Mouse (Mus musculus): ENCODE measurements at regions not wholly inside any gene's neighbourhood (a gene's known extent, or its start where the extent isn't known, plus 50 kb on each side); places are given as distances from the start of the nearest gene placed in this dataset.
A peak's percentile ranks its signal among the peaks of the same experiment; 100 is the strongest.

DNA sequence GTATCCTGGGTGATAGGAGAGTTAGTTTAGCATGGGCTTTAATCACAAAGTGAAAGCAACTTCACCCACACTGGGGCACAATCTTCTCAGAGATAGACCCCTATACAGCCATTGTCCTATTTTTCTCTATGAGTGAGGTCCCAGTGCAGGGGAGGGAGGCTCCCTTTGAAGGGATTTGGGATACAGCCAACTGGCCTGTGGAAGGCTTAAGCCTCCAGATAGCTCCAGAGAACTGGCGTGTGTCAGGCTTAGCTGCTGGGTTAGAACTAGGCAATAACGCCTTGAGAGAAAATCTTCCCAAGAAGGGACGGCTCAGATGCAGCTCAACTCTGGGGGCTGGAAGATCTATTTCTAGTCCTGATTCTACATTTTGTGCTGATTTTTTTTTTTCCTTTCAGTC lies 397.4 kb upstream of the Zdhhc25 start:
- no peak for DNase-seq (ENCODE audit: extremely low spot score)

DNA sequence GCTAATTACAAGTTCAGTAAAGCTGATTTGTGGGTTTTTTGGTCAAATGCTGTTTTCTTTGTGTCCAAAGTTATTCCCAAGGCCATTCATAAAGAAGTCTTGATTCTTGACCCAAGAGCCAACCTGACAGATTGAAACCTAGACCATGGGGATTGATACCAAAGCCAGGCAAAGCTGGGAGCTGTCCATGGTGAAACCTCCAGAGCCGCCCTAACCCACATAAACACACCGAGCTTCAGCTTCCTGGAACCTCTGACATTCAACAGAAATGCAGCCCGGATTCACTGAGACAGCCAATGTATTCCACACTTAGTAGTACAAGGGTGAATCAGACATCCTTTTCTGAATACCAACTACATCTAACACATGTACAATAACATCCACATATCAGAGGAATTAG lies 386.7 kb upstream of the Zdhhc25 start:
- DNase-seq (ENCODE audit: extremely low spot score): peak; percentile 4

DNA sequence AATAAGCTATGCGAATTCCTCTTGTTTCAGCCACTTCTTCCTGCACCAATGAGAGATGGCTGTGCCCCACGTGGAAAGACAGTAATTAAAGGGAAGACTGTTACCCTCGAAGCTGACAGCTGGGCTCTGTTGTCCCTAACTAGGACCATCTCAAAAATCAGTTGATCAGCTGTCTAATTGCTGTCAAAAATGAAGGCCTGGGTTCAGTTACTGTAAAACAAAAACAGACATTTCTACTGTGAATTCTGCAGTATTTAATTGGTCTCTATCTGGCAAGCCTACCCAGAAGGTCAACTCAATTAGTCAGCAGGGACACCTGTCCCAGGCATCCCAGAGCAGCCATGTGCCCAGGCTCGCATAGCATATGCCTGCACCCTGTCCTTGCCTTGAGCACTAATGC lies 385.8 kb upstream of the Zdhhc25 start:
- no peak for DNase-seq (ENCODE audit: extremely low spot score)

DNA sequence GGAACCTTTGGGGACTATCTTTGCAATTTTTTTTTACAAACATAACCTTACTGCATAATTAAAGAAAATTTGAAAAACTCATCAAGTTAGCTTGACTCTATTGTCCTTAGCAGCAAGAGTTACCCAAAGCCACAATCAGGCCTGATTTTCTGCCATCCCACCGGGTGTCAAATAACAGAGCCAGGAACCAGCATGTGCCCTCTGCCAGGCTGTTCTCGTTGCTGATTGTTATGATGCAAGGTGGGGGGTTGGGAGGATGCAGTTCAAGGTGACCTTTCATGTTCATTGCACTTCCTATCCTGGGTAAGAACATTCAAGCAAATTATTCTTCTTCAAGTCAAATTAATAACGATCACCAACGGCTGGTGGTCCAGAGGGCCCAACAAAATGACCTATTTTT lies 370.6 kb upstream of the Zdhhc25 start:
- DNase-seq (ENCODE audit: extremely low spot score): no peak

DNA sequence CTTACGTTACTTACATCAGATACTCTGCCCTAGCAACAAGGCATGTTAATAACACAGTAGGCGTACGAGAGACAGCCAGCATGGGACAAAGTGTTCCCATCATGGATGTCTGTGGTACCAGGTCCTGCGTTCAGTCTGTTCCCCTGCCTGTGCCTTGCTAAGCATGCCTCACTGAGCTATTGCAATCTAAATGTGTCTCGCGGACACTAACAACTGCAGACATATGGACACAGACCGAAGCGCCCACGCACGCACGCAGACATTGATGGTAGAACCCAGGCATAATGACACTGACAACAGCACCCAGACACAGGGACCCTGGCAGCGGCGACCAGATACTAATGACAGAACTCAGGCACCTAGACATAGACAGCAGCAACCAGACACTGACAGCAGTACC lies 355.5 kb upstream of the Zdhhc25 start:
- no peak for DNase-seq (ENCODE audit: extremely low spot score)

DNA sequence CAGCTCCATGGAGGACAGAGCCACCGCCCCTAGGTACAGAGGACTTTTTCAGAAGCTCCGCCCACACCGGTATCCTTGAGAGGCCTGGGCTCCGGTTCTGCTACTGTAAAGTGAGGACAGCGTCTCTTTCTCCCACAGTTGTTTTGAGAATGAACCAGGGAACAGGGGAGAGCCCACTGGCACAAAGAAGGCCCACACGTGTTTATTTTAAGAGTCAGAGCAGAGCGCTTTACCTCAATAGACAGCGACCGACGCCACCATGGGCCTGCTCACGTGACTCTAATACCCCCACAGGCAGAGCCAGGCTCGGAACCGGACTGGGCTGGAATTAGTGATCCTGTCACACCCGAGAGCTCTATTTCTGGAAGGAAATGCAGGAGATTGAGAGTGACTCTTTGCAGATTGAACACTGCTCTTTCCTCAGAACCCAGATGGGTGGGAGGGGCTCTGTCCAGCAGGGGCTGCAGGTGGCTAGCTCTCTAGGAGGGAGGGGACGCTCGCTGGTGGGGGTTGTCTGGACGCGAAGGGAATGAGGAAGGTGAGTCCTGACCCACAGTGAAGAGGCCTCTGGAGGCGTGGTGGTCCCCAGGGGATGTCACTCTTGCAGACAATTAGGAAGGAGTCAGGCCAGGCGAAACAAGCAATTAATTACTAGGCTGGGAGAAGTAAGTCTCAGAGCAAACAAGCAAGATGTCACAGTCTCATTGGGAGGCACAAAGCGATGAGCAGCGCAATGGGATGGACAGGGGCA lies 354.4 kb upstream of the Zdhhc25 start:
- no peak for DNase-seq (ENCODE audit: extremely low spot score)

DNA sequence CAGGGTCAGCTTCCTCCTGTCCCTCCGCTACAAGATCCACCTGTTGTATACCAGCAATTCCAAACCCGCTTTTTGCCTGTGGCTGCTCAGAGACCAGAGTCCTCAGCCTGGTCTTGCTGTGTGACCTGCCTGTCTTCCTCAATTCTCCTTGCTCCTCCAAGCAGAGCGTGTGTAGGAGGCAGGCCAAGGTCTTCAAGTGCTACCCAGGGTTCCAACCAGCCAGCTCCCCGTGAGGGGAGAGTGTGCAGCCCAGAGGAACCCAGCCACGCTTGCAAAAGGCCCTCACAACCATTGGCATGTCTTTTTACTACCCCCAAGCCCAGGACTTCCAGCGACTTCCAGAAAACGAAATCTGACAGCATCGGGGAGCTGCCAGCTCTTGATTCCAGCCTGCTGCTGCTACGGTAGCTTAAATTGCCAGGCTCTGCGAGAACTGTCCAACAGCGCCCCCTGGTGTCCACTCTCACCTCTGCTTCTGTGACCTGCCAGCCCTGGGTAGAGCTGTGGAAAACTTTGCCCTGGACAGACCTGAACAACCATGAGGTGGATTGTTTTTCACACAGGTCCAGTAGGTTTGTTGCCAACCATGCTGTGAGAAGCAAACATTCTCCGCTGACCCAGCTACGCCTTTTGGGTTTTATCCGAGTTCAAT lies 352.0 kb upstream of the Zdhhc25 start:
- peak; percentile 80 for DNase-seq (ENCODE audit: extremely low spot score)

DNA sequence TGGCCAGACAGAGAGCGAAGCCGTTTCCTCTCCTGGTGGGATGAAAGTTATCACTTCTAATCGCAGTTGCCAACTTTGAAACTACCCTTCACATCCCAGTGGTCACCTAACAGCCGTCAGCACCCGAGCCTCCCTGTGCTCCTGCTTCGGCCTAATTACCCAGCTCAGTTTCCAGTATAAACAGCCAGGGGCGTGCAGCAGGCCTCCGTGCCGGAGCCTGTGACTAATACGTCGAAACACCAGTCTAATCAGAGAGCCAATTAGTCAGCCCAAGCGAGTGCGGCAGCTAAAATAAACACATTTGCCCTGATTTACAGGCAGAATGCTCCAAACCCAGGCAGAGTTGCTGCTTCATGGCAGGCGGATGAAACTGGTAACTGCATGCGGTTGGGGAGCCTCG lies 312.1 kb upstream of the Zdhhc25 start:
- peak; percentile 15 for DNase-seq (ENCODE audit: extremely low spot score)

DNA sequence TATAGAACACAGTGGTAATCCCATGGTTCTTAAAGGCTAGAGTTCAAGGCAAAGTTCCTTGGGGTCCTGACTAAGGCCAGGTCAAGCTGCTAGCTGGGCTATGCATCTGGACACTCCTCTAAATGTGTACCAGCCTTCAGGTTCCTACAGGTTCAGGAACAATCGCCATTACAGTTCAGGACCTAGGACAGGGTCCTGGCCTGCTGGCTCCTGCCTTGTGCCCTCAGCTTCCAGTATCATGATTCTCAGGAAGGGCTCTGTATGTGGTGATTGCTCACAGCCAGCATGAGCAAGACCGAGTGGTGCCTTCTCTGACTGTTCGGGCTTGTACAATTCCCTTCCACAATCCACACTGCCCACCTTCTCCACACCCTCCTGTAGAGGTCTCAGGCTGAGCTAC lies 311.4 kb upstream of the Zdhhc25 start:
- peak; percentile 37 for DNase-seq (ENCODE audit: extremely low spot score)

DNA sequence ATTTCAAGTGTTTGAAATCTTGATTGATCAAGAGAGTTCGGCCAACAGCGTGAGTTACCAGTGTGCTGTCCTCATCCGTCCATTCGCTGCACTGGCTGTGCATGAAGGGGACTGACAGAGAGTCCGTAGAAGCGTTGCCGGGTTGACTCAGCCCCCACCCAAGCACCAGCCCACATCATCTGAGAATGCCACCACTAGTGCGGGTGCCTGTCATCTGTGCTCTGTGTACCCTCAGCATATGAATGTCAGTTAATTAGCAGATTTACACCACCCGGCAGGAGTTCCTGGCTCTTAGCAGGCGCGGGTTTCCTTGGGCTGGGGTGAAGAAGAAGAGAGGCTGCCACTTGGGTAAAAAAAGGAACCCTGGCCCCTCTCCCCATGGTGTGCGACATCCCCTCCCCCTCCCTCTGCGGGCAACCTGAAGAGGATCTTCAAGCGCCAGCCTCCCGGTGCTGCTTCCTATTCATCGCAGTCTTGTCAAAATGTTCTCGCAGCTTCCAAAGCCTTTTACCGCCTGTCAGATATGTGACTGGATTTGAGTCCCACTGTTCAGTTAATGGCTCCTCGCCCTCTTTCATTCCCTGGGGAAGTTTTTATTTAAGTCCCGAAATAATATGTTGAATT lies 309.2 kb upstream of the Zdhhc25 start:
- DNase-seq (ENCODE audit: extremely low spot score): no peak

DNA sequence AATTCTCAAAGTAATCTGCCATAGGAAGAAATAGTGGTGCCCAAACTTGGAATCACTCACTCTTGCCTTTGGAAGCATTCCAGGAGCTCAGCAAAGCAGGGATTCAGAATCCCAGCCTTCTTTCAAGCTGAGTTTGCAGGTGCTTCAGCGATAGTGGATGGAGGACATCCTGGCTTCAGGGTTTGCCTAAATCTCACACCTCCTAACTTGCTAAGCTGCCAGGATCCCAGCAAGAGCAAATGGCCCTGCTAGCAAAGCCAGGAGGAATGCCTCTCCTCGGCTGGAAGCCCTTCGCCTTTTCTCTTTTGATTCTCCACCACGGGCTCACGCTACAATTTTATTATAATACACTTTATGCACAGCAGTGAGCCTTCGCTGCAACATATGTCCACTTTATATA lies 301.0 kb upstream of the Zdhhc25 start:
- no peak for DNase-seq (ENCODE audit: extremely low spot score)

DNA sequence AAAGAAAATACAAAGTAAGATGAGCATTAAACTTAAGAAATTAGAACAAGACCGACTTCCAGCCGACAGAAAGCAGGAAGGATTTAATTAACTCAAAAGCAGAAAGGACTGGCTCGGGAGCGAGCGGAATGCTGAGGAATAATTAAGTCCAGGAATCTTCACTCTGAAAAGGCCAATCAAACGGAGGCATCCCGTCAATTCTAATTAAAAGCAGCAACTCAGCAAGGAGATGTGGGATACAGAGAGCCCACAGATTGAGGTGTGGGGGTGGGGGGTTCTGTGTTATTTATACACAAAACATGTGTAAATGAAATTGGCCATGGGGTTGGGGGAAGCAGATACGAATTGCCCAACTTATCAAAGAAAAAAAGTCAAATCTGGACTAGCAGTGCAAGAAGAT lies 288.9 kb upstream of the Zdhhc25 start:
- no peak for DNase-seq (ENCODE audit: extremely low spot score)

DNA sequence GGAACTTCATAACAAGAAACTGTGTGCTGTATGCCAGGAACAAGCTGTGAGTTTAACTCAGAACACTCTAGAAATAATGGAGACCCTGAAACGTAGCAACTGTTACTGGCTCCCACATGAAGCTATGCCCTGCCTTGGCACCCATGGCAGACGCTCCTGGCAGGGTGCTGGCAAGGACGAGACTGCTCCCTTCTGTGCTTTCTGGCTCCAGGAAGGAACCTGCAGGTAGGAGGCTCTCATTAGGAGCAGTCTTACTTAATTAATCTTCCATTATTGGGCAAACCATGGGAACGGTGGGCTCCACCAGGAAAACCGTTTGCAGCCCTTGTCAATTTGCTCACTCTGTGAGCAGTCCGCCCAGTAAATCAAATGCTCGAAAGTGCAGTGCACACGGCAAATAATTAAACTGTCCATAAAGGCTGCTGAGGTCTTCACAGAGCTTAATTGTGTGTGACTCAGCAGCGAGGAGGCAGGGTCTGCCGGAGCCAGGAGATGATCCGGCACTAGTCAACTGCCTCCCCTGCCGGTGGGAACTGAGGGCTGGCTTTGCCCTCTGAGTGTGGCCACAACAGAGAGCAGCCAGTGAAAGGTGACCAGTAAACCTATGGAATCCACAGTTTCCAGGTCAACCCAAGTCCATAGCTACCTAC lies 285.2 kb upstream of the Zdhhc25 start:
- DNase-seq (ENCODE audit: extremely low spot score): no peak

DNA sequence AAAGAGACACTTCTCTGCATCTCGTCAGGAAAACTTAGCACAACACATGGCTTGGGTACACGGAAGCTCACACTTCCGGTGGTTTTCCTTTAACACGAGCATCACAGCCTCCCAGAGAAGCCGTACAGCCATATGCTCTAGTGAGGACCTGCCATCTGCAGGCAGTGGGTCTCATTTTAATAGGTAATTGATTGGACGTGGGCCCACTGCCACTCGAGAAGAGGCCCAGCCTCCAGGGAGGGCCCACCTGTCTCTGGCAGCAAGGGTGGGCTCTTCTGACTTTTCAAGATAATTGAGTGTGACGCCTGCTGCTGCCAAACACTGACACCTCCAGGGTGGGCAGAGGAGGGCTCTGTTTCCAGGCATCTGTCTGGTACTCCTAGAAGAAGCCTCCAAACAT lies 282.1 kb upstream of the Zdhhc25 start:
- no peak for DNase-seq (ENCODE audit: extremely low spot score)

DNA sequence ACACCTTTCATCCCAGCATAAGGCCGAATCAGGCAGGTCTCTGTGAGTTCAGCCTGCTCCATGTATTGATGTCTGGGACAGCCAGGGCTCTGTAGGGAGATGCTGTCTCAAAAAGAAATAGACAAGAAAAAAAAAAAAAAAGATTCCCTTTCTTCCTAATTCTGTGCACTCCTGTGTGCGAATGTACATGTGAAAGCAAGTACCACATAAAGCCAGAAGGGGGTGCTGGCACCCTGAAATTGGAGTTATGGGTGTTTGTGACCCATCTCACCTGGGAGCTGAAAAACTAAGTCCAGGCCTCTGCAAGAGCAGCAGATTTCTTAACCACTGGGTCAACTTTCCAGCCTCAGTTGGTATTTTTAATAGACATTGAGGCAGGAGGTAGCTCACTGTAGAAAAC lies 280.6 kb upstream of the Zdhhc25 start:
- DNase-seq (ENCODE audit: extremely low spot score): no peak

DNA sequence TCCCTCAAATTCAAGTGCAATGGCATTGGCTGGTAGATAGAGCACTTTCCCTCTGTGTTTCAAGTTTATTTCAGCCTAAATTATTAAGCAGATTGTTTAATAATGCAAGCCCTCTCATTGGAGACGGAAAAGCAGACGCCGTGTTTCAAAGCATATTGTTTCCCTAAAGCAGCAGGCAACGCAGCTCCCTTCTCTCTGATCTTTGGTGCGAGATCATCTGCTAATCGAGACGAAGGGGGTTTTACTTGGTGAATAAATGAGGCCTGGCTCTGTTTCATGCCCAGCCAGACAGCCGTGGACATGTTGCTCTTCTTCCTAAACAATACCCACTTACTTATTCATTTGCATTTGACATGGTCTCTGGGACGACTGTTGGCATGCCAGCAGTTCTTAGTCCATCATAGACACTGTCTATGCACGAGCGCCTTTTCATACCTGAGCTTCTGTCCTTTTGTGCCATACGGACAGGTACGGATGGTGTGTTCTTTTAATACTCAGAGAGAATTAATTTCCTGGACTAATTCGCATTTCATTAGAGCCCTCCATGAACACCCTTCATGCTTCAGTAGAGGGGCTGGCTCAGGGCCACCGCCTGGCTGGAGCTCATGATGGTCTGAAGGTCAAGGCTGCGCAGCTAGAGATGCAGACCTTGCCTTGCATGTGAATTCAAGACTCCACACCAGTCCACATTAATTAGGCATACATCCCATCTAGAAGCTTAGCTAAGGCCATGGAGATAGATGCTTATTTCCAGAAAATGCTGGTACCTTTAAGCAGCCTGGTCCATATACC lies 276.3 kb upstream of the Zdhhc25 start:
- DNase-seq (ENCODE audit: extremely low spot score): no peak

DNA sequence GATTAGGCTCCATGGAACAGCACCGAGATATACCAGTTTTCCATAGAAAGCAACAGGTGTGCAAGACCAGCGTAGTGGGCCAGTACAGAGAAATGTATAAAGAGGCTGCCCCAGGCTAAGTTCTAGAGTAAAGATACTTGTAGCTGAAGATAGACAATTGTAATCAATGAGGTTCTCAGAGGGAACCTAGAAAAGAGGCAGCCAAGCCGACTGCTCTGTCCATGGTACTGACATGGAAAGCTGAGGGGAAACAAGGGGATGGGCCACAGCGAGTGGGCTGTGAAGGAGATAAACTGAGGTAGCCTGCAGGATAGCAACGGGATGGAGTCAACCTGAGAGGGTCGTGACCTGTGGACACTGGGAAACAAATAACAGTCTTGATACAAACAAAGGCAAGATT lies 275.0 kb upstream of the Zdhhc25 start:
- DNase-seq (ENCODE audit: extremely low spot score): peak; percentile 25

DNA sequence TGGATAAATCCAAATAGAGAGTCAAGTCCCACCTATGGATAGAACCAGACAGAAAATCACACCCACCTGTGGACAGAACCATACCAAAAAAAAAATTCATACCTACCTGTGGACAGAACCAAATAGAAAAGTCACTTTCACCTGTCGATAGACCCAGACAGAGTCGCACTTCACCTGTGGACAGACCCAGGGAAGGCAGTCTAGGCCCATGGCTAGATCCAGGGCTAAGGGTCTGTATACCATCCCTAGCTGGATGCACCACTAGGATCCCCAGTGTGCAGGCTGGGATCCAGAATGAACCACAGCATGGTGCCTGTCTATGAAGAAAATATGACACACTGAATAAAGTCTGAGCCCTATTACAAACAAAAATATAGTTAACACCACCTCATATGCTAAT lies 246.9 kb upstream of the Zdhhc25 start:
- no peak for DNase-seq (ENCODE audit: extremely low spot score)

DNA sequence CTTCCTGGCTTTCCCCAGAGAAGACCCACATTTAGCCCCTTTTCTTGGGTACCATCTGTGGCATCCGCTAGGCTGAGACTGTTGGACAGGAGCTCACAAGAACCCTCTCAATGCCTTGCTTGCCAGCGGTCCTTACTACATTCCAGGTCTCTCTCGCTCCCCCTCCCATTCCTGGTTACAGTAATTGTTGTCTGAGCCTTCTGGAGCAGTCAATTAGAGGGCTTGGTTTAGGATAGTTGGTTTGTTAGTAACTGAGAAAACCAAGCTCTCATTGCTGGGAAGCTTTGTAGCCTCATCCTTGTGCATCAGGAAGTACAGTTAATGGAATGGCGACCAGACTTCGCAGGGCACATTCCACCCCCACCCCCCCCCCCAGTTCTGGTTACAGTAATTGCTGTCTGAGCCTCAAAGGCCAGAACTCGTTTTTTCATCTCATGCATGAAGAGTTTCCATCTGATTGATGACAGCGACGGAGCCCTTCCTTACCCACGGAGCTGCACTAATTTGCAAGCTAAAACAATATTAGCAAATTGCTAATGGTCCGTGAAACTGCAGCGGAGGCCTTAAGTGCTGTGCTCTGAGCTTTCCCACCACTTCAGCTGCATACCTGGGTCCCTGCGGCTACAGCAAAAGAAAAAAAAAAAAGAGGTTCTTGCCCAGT lies 239.6 kb upstream of the Zdhhc25 start:
- no peak for DNase-seq (ENCODE audit: extremely low spot score)

DNA sequence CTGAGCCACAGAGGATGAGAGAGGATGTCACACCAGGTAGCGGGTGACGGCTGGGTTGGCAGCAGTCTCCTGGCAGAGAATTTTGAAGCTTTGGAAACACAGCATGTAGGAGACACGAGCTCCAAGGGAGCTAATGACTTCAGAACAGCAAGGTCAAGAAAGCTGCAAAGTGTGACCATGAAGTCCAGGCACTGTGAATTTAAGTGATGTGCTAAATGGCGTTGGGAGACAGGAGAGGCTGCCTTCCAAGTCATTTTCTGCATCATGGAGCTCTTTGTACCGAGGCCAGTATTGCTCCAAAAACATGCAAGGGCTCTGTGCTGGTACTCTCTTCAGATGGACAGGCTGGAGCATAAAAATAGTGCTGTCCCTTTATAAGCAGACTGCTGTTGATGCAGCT lies 238.8 kb upstream of the Zdhhc25 start:
- DNase-seq (ENCODE audit: extremely low spot score): no peak

DNA sequence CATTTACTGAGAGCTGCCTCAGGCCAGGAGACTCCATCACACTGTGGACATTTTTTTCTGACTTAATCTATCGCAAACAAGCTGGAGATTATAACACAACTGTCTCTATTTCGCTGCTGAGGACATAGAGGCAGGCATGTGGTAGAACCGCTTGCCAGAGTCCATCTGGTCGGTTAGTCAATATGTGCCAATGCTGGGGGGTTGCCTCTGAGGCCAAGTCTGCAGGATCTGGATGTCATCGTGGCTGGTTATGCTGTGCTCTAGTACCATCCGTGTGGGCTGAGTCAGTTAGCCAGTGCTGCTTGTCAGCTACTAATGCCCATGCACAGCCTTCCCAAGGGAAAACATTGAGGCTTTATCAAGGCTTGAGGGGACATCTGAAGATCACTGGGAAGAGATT lies 237.1 kb upstream of the Zdhhc25 start:
- no peak for DNase-seq (ENCODE audit: extremely low spot score)

Measured in embryo, embryonic 9.5 days (tissue).